Mouse (Mus musculus) brain, embryonic 14.5 days (tissue): ENCODE data around the gene Itga9.

Source experiments
- CTCF ChIP-seq: fragments of 200-500 bp; IDR thresholded peaks from 2 replicates; pipeline ENCODE4 v1.5.1; 2012; ENCODE audit warnings: inconsistent platforms, mild to moderate bottlenecking, moderate library complexity, borderline replicate concordance; ENCODE audit not compliant: insufficient read depth, insufficient read length; ENCODE audit errors: extremely low read depth
- POLR2A ChIP-seq: fragments of 200-500 bp; IDR thresholded peaks from 2 replicates; pipeline ENCODE4 v1.6.1; 2012; ENCODE audit warnings: mild to moderate bottlenecking, inconsistent platforms, borderline replicate concordance; ENCODE audit not compliant: poor library complexity, insufficient read depth, insufficient read length, severe bottlenecking; ENCODE audit errors: extremely low read depth

- TF ChIP-seq CTCF = no peak
- TF ChIP-seq POLR2A = no peak
Observed at GRCm38 (mm10) chr9:118913048-118913447, 306.6 kb downstream of the Itga9 start.
